Mouse (Mus musculus) midbrain, embryonic 15.5 days (tissue): ENCODE data around the gene Gm12887. TPM values are rescaled to one million over a fixed set of nuclear protein-coding genes. Genes with fewer than 3 reads are reported as not detected.

Experiments used
- ATAC-seq: fragments of 200-750 bp; cut with Nextera tagmentation; replicated peaks from 2 replicates; pipeline ENCODE4 v1.8.0; 2017; ENCODE audit warnings: moderate TSS enrichment
- H3K27ac ChIP-seq: fragments of 300-500 bp; sonication (generic); 2 replicates; pipeline ENCODE4 v1.5.1; 2015; ENCODE audit warnings: mild to moderate bottlenecking, inconsistent platforms
- H3K27me3 ChIP-seq: fragments of 300-500 bp; sonication (generic); replicated peaks from 2 replicates; pipeline ENCODE4 v1.6.1; 2015; ENCODE audit warnings: inconsistent platforms
- H3K36me3 ChIP-seq: fragments of 300-500 bp; sonication (generic); replicated peaks from 2 replicates; pipeline ENCODE4 v1.6.1; 2015; ENCODE audit warnings: inconsistent platforms
- H3K4me1 ChIP-seq: fragments of 300-500 bp; sonication (generic); 2 replicates; pipeline ENCODE4 v1.6.1; 2015; ENCODE audit warnings: inconsistent platforms
- H3K4me2 ChIP-seq: fragments of 300-500 bp; sonication (generic); 2 replicates; pipeline ENCODE4 v1.6.1; 2015; ENCODE audit warnings: inconsistent platforms, mild to moderate bottlenecking, moderate library complexity
- H3K4me3 ChIP-seq: fragments of 300-500 bp; sonication (generic); 2 replicates; pipeline ENCODE4 v1.5.1; 2015; ENCODE audit warnings: mild to moderate bottlenecking, inconsistent platforms
- H3K9ac ChIP-seq: fragments of 300-500 bp; sonication (generic); 2 replicates; pipeline ENCODE4 v1.6.1; 2015; ENCODE audit warnings: mild to moderate bottlenecking, inconsistent platforms
- H3K9me3 ChIP-seq: fragments of 300-500 bp; sonication (generic); 2 replicates; pipeline ENCODE4 v1.6.1; 2016; ENCODE audit warnings: inconsistent platforms
- WGBS: fragments of 180-500 bp; shearing (Covaris S2); methylation state at CpG from one replicate; pipeline ENCODE4 v1.1.7; 2015; ENCODE audit warnings: mixed read lengths; 5-methylcytosine and 5-hydroxymethylcytosine counted together
- polyA plus RNA-seq: library from polyadenylated mRNA; unstranded; fragments of >200 nt; fragmentation: Nextera tagmentation; extraction: Ambion mirVana; gene quantifications from 2 replicates; pipeline ENCODE4 v1.2.1, GENCODE M21; 2015

Gm12887 gene
- not detected in 2 replicates for polyA plus RNA-seq

DNA sequence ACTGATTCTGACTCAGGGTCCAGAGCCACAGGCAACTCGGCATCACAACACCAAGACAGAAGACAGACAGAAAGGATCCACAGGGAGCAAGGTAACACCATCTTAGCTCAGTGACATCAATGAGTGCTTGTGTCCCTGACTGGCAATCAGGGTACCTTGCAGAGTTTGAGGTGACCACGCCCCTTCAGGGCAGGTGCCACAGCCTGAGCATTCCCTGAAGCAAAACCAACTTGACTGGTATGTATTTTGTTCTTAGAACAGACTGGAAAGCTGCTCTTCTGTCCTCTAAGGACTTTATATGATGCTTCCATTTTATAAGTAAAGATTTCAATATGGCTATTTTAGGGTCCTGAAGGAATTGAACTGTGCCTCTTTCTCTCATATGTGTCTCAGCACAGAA, at the start of gene Gm12887:
TSS of gene Gm12887 (minus strand) at position 101 of the 400 bp plus-strand sequence.
- WGBS, result 55% methylated on average over 2 of the region's 2 CpGs
- ATAC-seq, result no peak
- no peak within 1 kb of the TSS for H3K4me3 ChIP-seq
- no peaks in the 10 kb centered on the region for H3K4me1 ChIP-seq
- no peak within 1 kb of the TSS for H3K4me2 ChIP-seq
- H3K36me3 ChIP-seq, result no peaks in the 10 kb centered on the region
- no peak within 1 kb of the TSS for H3K27ac ChIP-seq
- no peaks in the 10 kb centered on the region for H3K27me3 ChIP-seq
- peaks cover 30% of the 10 kb centered on the region for H3K9me3 ChIP-seq
- H3K9ac ChIP-seq, result no peak within 1 kb of the TSS

DNA sequence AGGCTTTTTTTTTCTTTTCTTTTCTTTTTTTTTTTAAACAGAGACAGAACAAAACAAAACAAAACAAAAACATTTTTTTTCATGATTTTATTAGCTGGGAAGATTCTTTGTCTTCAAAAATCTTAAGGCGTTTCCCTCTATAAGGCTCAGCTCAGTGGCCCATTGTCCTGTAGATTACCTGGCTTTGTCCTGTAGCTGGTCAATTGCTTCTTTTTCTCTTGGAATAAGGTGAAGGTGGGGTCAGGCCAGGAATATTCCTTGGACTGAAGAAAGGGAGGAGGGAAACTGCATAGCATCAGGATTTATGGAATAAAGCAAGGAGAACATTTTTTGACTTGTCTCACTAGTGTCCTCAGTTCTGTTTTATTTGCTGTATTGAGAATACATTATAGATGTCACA, 35.1 kb upstream of the Gm12887 start:
- H3K27ac ChIP-seq, result no peak overlapping the region
- H3K9ac ChIP-seq, result no peak overlapping the region
- H3K27me3 ChIP-seq, result no peaks in the 10 kb centered on the region
- WGBS, result 87% methylated on average over 1 of the region's 1 CpGs
- no peak for ATAC-seq
- no peak overlapping the region for H3K4me2 ChIP-seq
- H3K9me3 ChIP-seq, result peaks cover 22% of the 10 kb centered on the region; the same call in 1 of the 2 replicates
- H3K4me1 ChIP-seq, result no peaks in the 10 kb centered on the region
- H3K36me3 ChIP-seq, result no peaks in the 10 kb centered on the region
- H3K4me3 ChIP-seq, result no peak overlapping the region

Other genes with a start within 250 kb of the Gm12887 start
- gene Gm12886, start 199.0 kb downstream of the Gm12887 start, polyA plus RNA-seq, result not detected in 2 replicates